Mouse (Mus musculus): ENCODE results near the gene Gnptg.

- TF ChIP-seq CTCF (IDR thresholded peaks at IDR 0.05) (no peak), EP300 (IDR thresholded peaks at IDR 0.05) (no peak)
Measured at GRCm38 (mm10) chr17:25282133-25282532, 42.2 kb upstream of the Gnptg start.
